ENCODE assay signal across 11 mouse cellular contexts in genomic region chr6:101837563-101837962, GRCm38 (mm10).
DNase-seq lines count a peak whose midpoint lies in the region; ATAC-seq and TF ChIP-seq lines count a peak whose summit lies in the region.
"Had no signal": no experiment of that assay in that cellular context is flagged by ENCODE, and none has a peak within 500 bp of the region (broad histone marks: within the 10 kb centered on the region; RNA-seq: fewer than 3 reads in every experiment).

No protein-coding gene starts in this region.

- H3K9me3 ChIP-seq in limb, embryonic 14.5 days (ENCODE audit: control insufficient read depth, low read length): no peaks in the 10 kb centered on the region
- no peaks in the 10 kb centered on the region for H3K9me3 ChIP-seq in limb, embryonic 10.5 days (replicated peaks)
- H3K9me3 ChIP-seq: limb, embryonic 13.5 days; neural tube, embryonic 12.5 days had no signal

- no peak for ATAC-seq in limb, embryonic 14.5 days (ENCODE audit: low FRiP score, low read depth)
- ATAC-seq in megakaryocyte-erythroid progenitor cell, adult 5-6 weeks (replicated peaks; ENCODE audit: low FRiP score, low TSS enrichment, poor library complexity, severe bottlenecking): no peak
- ATAC-seq: CD4-positive, CD25-positive, alpha-beta regulatory T cell, adult 4 months; inflammation-experienced regulatory T-cells, adult 6 months had no signal

- H3K36me3 ChIP-seq in limb, embryonic 14.5 days (ENCODE audit: control insufficient read depth, insufficient read depth, low read length): no peaks in the 10 kb centered on the region
- no peaks in the 10 kb centered on the region for H3K36me3 ChIP-seq in limb, embryonic 10.5 days
- H3K36me3 ChIP-seq: limb, embryonic 13.5 days; neural tube, embryonic 12.5 days had no signal

- 81% methylated on average over 6 of the region's 6 CpGs for WGBS in limb, embryonic 14.5 days
- 88% methylated on average over 6 of the region's 6 CpGs for WGBS in limb, embryonic 10.5 days

- no peak overlapping the region for H3K4me3 ChIP-seq in limb, embryonic 14.5 days (replicated peaks; ENCODE audit: low read length)
- no peak overlapping the region for H3K4me3 ChIP-seq in limb, embryonic 10.5 days
- H3K4me3 ChIP-seq: limb, embryonic 13.5 days; neural tube, embryonic 12.5 days had no signal

- H3K4me2 ChIP-seq in limb, embryonic 14.5 days (replicated peaks; ENCODE audit: low read depth, low read length, severe bottlenecking): no peak overlapping the region
- H3K4me2 ChIP-seq: limb, embryonic 13.5 days; neural tube, embryonic 12.5 days had no signal

- no peak for TF ChIP-seq POLR2A in limb, embryonic 14.5 days (IDR thresholded peaks at IDR 0.05; ENCODE audit: borderline replicate concordance, extremely low read depth, insufficient read depth, insufficient read length)

- H3K27me3 ChIP-seq in limb, embryonic 14.5 days (ENCODE audit: control insufficient read depth, insufficient read depth, low read length): no peaks in the 10 kb centered on the region
- no peaks in the 10 kb centered on the region for H3K27me3 ChIP-seq in limb, embryonic 10.5 days (ENCODE audit: low read depth, poor library complexity, severe bottlenecking)
- H3K27me3 ChIP-seq: limb, embryonic 13.5 days; neural tube, embryonic 12.5 days had no signal

- no peak overlapping the region for H3K27ac ChIP-seq in limb, embryonic 14.5 days (replicated peaks; ENCODE audit: low read depth, low read length)
- no peak overlapping the region for H3K27ac ChIP-seq in limb, embryonic 10.5 days
- H3K27ac ChIP-seq: limb, embryonic 13.5 days; neural tube, embryonic 12.5 days had no signal

- H3K9ac ChIP-seq in limb, embryonic 14.5 days (ENCODE audit: low read depth, low read length, severe bottlenecking): no peak overlapping the region
- H3K9ac ChIP-seq: limb, embryonic 13.5 days; neural tube, embryonic 12.5 days had no signal

- DNase-seq in gastrocnemius, postnatal 10 days: peak; percentile 27
- no peak for DNase-seq in gastrocnemius, postnatal 25 days
- peak; percentile 63 for DNase-seq in limb, embryonic 14.5 days (ENCODE audit: low spot score)
- no peak for DNase-seq in limb, embryonic 10.5 days (ENCODE audit: low spot score)
- DNase-seq in right cerebral cortex, postnatal 4 days: peak; percentile 16
- DNase-seq in right cerebral cortex, adult 18-20 months: no peak

- 0 out of 2 replicates have a peak, but pooled peaks cover 3% of the 10 kb centered on the region for H3K4me1 ChIP-seq in limb, embryonic 14.5 days (ENCODE audit: control insufficient read depth, insufficient read depth, low read length)
- H3K4me1 ChIP-seq in limb, embryonic 10.5 days: no peaks in the 10 kb centered on the region
- H3K4me1 ChIP-seq: limb, embryonic 13.5 days; neural tube, embryonic 12.5 days had no signal

Comparison
In these comparisons a context has a peak if more than half of its experiments do, and no peak if none do; other contexts are left out.
1. DNase-seq: peak in gastrocnemius, postnatal 10 days (single experiment), limb, embryonic 14.5 days (single experiment) and right cerebral cortex, postnatal 4 days (single experiment); none in gastrocnemius, postnatal 25 days (single experiment), limb, embryonic 10.5 days (single experiment) and right cerebral cortex, adult 18-20 months (single experiment).